Mouse (Mus musculus) lung, embryonic 16.5 days (tissue): Measurements from ENCODE around the gene Icam2. TPM values are rescaled to one million over a fixed set of nuclear protein-coding genes. Genes with fewer than 3 reads are reported as not detected.

Source experiments
- ATAC-seq: fragments of 200-750 bp; cut with Nextera tagmentation; 2 replicates; pipeline ENCODE4 v1.8.0; 2017; ENCODE audit warnings: low read depth, mild to moderate bottlenecking, moderate library complexity
- H3K27ac ChIP-seq: fragments of 300-500 bp; sonication (generic); 2 replicates; pipeline ENCODE4 v1.5.1; 2014; ENCODE audit warnings: mild to moderate bottlenecking, control low read depth, low read length
- H3K27me3 ChIP-seq: fragments of 300-500 bp; sonication (generic); 2 replicates; pipeline ENCODE4 v1.6.1; 2014; ENCODE audit warnings: low read depth, low read length, mixed read lengths; ENCODE audit not compliant: control insufficient read depth, insufficient read depth
- H3K36me3 ChIP-seq: fragments of 300-500 bp; sonication (generic); 2 replicates; pipeline ENCODE4 v1.6.1; 2014; ENCODE audit warnings: low read length; ENCODE audit not compliant: control insufficient read depth, insufficient read depth
- H3K4me1 ChIP-seq: fragments of 300-500 bp; sonication (generic); replicated peaks from 2 replicates; pipeline ENCODE4 v1.6.1; 2014; ENCODE audit warnings: low read length, mixed read lengths; ENCODE audit not compliant: control insufficient read depth, insufficient read depth
- H3K4me2 ChIP-seq: fragments of 300-500 bp; sonication (generic); 2 replicates; pipeline ENCODE4 v1.6.1; 2014; ENCODE audit warnings: low read depth, low read length, control low read depth
- H3K4me3 ChIP-seq: fragments of 300-500 bp; sonication (generic); 2 replicates; pipeline ENCODE4 v1.5.1; 2014; ENCODE audit warnings: mild to moderate bottlenecking, low read length, control low read depth
- H3K9ac ChIP-seq: fragments of 300-500 bp; sonication (generic); 2 replicates; pipeline ENCODE4 v1.6.1; 2014; ENCODE audit warnings: low read length, control low read depth
- H3K9me3 ChIP-seq: fragments of 300-500 bp; sonication (generic); 2 replicates; pipeline ENCODE4 v1.6.1; 2016; ENCODE audit warnings: low read length; ENCODE audit not compliant: control insufficient read depth
- WGBS: fragments of 180-500 bp; shearing (Covaris S2); extraction: QIAGEN DNeasy Blood & Tissue Kit; methylation state at CpG from one replicate; pipeline ENCODE4 v1.1.7; 2014; 5-methylcytosine and 5-hydroxymethylcytosine counted together
- polyA plus RNA-seq: library from polyadenylated mRNA; unstranded; fragments of >200 nt; fragmentation: Nextera tagmentation; extraction: Ambion mirVana; gene quantifications from 2 replicates; pipeline ENCODE4 v1.2.1, GENCODE M21; 2015

Gene Icam2
- polyA plus RNA-seq, 1 experiment from 2014 or later, result 108 TPM

DNA sequence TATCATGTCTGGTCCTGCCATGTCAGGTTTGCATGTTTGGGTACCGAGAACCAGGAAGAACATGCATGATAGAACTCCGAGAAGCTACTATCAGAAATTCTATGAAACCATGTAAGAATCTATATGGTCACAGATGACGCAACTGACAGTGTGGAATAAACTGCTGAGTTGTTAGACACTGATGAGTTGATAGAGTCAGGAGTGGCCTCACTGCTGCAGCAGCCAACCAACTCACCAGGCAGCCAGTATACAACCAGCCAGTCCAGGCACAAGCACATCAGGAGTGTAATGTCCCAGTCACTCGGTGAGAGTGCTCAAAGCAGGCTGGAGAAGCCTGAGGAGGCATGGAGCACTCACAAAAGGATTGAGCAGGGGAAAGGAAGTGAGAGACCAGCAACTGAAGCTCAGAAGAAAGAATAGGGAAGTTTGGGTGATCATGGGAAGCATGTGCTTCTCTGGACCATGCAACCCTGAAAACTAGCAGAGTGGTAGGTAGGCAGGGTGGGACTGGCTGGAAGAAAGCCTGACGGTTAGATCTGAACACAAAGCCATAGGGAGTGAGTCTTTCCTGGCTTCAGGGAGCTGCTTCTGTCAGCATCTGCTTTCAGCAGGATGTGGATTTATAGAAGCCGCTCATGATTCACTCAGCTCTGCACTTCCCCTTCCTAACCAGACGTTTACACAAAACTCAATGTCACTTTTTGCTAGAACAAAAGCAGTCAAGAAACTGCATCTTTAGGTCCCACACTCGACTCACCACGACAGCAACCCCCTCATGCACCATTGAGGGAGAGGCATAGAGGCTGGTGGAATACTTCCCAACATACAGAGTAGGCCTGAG, 31.6 kb upstream of the Icam2 start:
- ATAC-seq, result 0 out of 2 replicates have a peak, but pooled peaks have one; percentile 47
- Histone ChIP-seq H3K4me3 (no peak overlapping the region), H3K9me3 (no peaks in the 10 kb centered on the region), H3K4me1 (no peaks in the 10 kb centered on the region), H3K9ac (no peak overlapping the region), H3K4me2 (no peak overlapping the region), H3K27ac (peak overlapping the region; percentile 25; the same call in 1 of the 2 replicates), H3K27me3 (no peaks in the 10 kb centered on the region), H3K36me3 (no peaks in the 10 kb centered on the region)
- WGBS, result 58% methylated on average over 9 of the region's 9 CpGs

GRCm38 (mm10) chr11:106418622-106419196, 30.8 kb upstream of the Icam2 start:
- Histone ChIP-seq H3K36me3 (peaks cover 3% of the 10 kb centered on the region; the same call in 1 of the 2 replicates), H3K4me3 (no peak overlapping the region), H3K4me2 (no peak overlapping the region), H3K4me1 (no peaks in the 10 kb centered on the region), H3K27ac (no peak overlapping the region), H3K9ac (no peak overlapping the region), H3K9me3 (no peaks in the 10 kb centered on the region), H3K27me3 (no peaks in the 10 kb centered on the region)
- 28% methylated on average over 4 of the region's 4 CpGs for WGBS
- peak; percentile 60; the same call in 1 of the 2 replicates for ATAC-seq

DNA sequence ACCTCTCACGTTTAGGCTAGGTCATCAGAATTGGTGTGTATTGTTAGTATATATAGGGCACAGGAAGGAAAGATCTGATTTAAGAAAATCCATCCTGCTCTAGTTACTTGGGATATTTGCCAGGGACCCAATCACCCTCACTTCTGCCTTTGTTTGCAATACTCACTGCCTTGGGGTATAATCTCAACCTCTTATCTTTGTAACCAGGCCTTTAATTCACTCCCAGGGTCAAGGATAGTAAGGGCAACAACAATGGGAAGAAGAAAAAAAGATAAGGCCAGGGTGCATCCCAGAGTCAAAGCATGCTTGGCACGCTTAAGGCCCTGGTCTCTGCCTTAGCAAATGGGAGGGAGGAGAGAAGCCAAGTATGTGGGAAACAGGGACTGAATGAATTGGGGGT, 30.0 kb upstream of the Icam2 start:
- ATAC-seq, result no peak
- H3K9me3 ChIP-seq, result no peaks in the 10 kb centered on the region
- H3K9ac ChIP-seq, result no peak overlapping the region
- no peaks in the 10 kb centered on the region for H3K27me3 ChIP-seq
- H3K36me3 ChIP-seq, result peaks cover 3% of the 10 kb centered on the region; the same call in 1 of the 2 replicates
- H3K4me2 ChIP-seq, result no peak overlapping the region
- no peak overlapping the region for H3K4me3 ChIP-seq
- 76% methylated on average over 2 of the region's 2 CpGs for WGBS
- no peaks in the 10 kb centered on the region for H3K4me1 ChIP-seq
- no peak overlapping the region for H3K27ac ChIP-seq

GRCm38 (mm10) chr11:106416331-106416730, 28.5 kb upstream of the Icam2 start:
- H3K4me2 ChIP-seq, result no peak overlapping the region
- no peaks in the 10 kb centered on the region for H3K9me3 ChIP-seq
- H3K9ac ChIP-seq, result no peak overlapping the region
- no peak for ATAC-seq
- H3K27me3 ChIP-seq, result no peaks in the 10 kb centered on the region
- H3K4me1 ChIP-seq, result no peaks in the 10 kb centered on the region
- no peak overlapping the region for H3K4me3 ChIP-seq
- 73% methylated on average over 3 of the region's 3 CpGs for WGBS
- peaks cover 5% of the 10 kb centered on the region; the same call in 1 of the 2 replicates for H3K36me3 ChIP-seq
- no peak overlapping the region for H3K27ac ChIP-seq

DNA sequence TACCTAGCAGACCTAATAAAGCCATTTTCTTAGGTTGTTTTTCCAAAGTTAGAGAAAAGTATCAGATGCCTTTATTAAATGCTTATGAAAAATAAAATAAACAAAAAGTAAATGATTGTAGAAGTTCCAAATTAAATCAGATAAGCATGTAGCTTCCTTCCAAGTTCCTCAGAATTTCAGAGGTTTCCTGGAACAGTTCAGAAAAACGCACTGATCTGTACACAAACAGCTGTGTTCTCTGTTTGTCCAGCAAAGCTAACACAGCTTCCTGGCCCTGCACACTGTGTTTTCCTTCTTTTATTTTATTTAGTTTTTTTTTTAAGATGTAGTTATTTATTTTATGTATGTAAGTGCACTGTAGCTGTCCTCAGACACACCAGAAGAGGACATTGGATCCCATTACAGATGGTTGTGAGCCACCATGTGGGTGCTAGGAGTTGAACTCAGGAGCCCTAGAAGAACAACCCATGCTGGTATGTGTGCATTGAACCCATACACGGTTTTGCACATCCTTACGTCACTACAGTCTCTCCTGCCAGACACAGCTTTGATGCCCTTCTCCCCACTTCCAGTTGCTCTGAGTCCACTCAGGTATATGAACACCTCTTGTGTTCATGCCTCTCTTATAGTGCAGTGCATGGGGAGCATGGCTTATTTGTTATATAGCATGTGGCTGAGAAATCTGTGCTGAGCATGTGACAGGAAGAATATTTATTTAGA, 24.9 kb upstream of the Icam2 start:
- H3K27ac ChIP-seq, result no peak overlapping the region
- no peak for ATAC-seq

GRCm38 (mm10) chr11:106411157-106411556, 23.3 kb upstream of the Icam2 start:
- Histone ChIP-seq H3K4me3 (no peak overlapping the region), H3K9ac (no peak overlapping the region), H3K27me3 (no peaks in the 10 kb centered on the region), H3K9me3 (no peaks in the 10 kb centered on the region), H3K27ac (no peak overlapping the region), H3K4me1 (no peaks in the 10 kb centered on the region), H3K4me2 (no peak overlapping the region), H3K36me3 (peaks cover 13% of the 10 kb centered on the region; the same call in 1 of the 2 replicates)
- 76% methylated on average over 2 of the region's 2 CpGs for WGBS
- ATAC-seq, result no peak

More for the DNA sequence above, 24.9 kb upstream of the Icam2 start:
- H3K27me3 ChIP-seq, result no peaks in the 10 kb centered on the region
- no peaks in the 10 kb centered on the region for H3K4me1 ChIP-seq
- no peak overlapping the region for H3K9ac ChIP-seq
- H3K9me3 ChIP-seq, result no peaks in the 10 kb centered on the region
- 81% methylated on average over 3 of the region's 3 CpGs for WGBS
- H3K4me3 ChIP-seq, result no peak overlapping the region
- no peak overlapping the region for H3K4me2 ChIP-seq
- peaks cover 6% of the 10 kb centered on the region; the same call in 1 of the 2 replicates for H3K36me3 ChIP-seq

DNA sequence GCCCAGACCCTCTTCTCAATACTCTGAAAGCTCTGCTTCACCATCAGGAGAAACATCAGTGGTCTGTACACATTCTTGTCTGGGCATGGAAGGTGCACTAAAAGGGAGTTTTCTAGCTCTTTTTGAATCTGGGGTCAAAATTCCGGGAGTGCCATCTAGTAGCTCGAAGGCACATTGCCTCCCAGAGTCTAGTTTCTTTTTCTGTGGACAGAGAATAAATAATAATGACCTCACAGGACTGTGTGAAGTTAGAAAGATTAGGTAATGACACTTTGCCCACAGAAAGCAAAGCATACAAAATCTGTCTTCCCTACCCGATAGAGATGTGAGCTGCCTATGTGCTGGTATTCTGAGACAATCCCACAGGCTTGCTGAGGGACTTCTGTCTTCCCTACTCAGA, 22.6 kb upstream of the Icam2 start:
- Histone ChIP-seq H3K4me3 (no peak overlapping the region), H3K9me3 (no peaks in the 10 kb centered on the region), H3K4me2 (no peak overlapping the region), H3K27ac (no peak overlapping the region), H3K36me3 (peaks cover 13% of the 10 kb centered on the region; the same call in 1 of the 2 replicates), H3K9ac (no peak overlapping the region), H3K27me3 (no peaks in the 10 kb centered on the region), H3K4me1 (no peaks in the 10 kb centered on the region)
- WGBS, result 68% methylated on average over 3 of the region's 3 CpGs
- no peak for ATAC-seq

- 74% methylated on average over 4 of the region's 4 CpGs for WGBS
- H3K27ac ChIP-seq, result no peak overlapping the region
- H3K9me3 ChIP-seq, result no peaks in the 10 kb centered on the region
- no peaks in the 10 kb centered on the region for H3K4me1 ChIP-seq
- H3K4me3 ChIP-seq, result no peak overlapping the region
- peaks cover 16% of the 10 kb centered on the region; the same call in 1 of the 2 replicates for H3K36me3 ChIP-seq
- no peaks in the 10 kb centered on the region for H3K27me3 ChIP-seq
- H3K4me2 ChIP-seq, result no peak overlapping the region
- no peak for ATAC-seq
- no peak overlapping the region for H3K9ac ChIP-seq
Measured at GRCm38 (mm10) chr11:106410011-106410410, 22.1 kb upstream of the Icam2 start.

- 84% methylated on average over 8 of the region's 8 CpGs for WGBS
- no peak for ATAC-seq
- Histone ChIP-seq H3K27me3 (no peaks in the 10 kb centered on the region), H3K9me3 (no peaks in the 10 kb centered on the region), H3K36me3 (peaks cover 16% of the 10 kb centered on the region), H3K4me2 (no peak overlapping the region), H3K27ac (no peak overlapping the region), H3K4me3 (no peak overlapping the region), H3K9ac (no peak overlapping the region), H3K4me1 (no peaks in the 10 kb centered on the region)
Measured at GRCm38 (mm10) chr11:106398481-106398880, 10.6 kb upstream of the Icam2 start.
